Mouse (Mus musculus) thymus, adult 2 months (tissue): Measurements from ENCODE around the gene Fbxo42.

Experiments used
- CTCF ChIP-seq: fragments of 200-500 bp; IDR thresholded peaks from 2 replicates; pipeline ENCODE4 v1.5.1; 2012; ENCODE audit warnings: mild to moderate bottlenecking, control low read depth, low read length, moderate library complexity, borderline replicate concordance; ENCODE audit not compliant: control insufficient read depth, poor library complexity, insufficient read depth; ENCODE audit errors: extremely low read depth
- POLR2A ChIP-seq: fragments of 200-500 bp; IDR thresholded peaks from 2 replicates; pipeline ENCODE4 v1.6.1; 2012; ENCODE audit warnings: mild to moderate bottlenecking, low read length, control low read depth, moderate library complexity; ENCODE audit not compliant: control insufficient read depth, poor library complexity, insufficient read depth; ENCODE audit errors: extremely low read depth

- TF ChIP-seq CTCF (no peak), POLR2A (no peak)
Observed at GRCm38 (mm10) chr4:141158609-141159008, 10.9 kb downstream of the Fbxo42 start.
